ENCODE assay signal across 21 mouse cellular contexts in genomic region chr3:127023992-127024391, GRCm38 (mm10).
DNase-seq lines count a peak whose midpoint lies in the region; TF ChIP-seq lines count a peak whose summit lies in the region.
"Had no signal": no experiment of that assay in that cellular context is flagged by ENCODE, and none has a peak within 500 bp of the region (broad histone marks: within the 10 kb centered on the region; RNA-seq: fewer than 3 reads in every experiment).

No protein-coding gene starts in this region.

- 0 out of 4 replicates have a peak, but pooled peaks cover 0 to 1% of the 10 kb centered on the region in 2 experiments for H3K4me1 ChIP-seq in ES-E14 (ENCODE audit: control insufficient read depth in 2 of 2, insufficient read depth in 2 of 2, low read length in 2 of 2, poor library complexity in 1 of 2)
- H3K4me1 ChIP-seq in cortical plate, adult 2 months (ENCODE audit: control insufficient read depth, insufficient read depth, low read length), result peaks cover 9% of the 10 kb centered on the region; the same call in 1 of the 2 replicates

- no peak for DNase-seq in ES-E14 (ENCODE audit: low read depth, low spot score)
- peak; percentile 11 for DNase-seq in retina, postnatal 1 day
- DNase-seq in c-Kit-positive CD71-positive TER-119-positive erythroid progenitor cells, embryonic 14.5 days (ENCODE audit: low spot score), result no peak
- DNase-seq in frontal cortex, adult 2 months (ENCODE audit: extremely low spot score in 1 of 2, low spot score in 1 of 2), result no peak
- no peak for DNase-seq in cerebellum, adult 11 months
- DNase-seq: adrenal gland, adult 2 months; adrenal gland, postnatal 10 days; adrenal gland, postnatal 25 days; cerebellum, adult 11-12 months; cerebellum, adult 2 months; cerebellum, adult 9-10 months; cerebellum, postnatal 10 days; cerebellum, postnatal 25 days; embryo, embryonic 11 days; forebrain, postnatal 0 days had no signal

- no peaks in the 10 kb centered on the region for H3K36me3 ChIP-seq in ES-E14 (ENCODE audit: control insufficient read depth, insufficient read depth, low read length, poor library complexity, severe bottlenecking)
- H3K36me3 ChIP-seq: embryonic facial prominence, embryonic 15.5 days; forebrain, embryonic 10.5 days had no signal

- in situ Hi-C loops in ES-E14 (cut with MboI; ENCODE audit: low sequenced_read_pairs in 2 of 2, unreplicated experiment in 2 of 2), result no loop called here

- TF ChIP-seq CTCF in cortical plate, adult 2 months (IDR thresholded peaks at IDR 0.05; ENCODE audit: extremely low read depth, insufficient read depth, low read length), result no peak

- TF ChIP-seq POLR2A in cortical plate, adult 2 months (IDR thresholded peaks at IDR 0.05; ENCODE audit: extremely low read depth, insufficient read depth, low read length), result no peak

- no peak overlapping the region for H3K4me3 ChIP-seq in ES-E14 (ENCODE audit: insufficient read depth in 1 of 2, low read depth in 1 of 2, low read length in 2 of 2, poor library complexity in 1 of 2, severe bottlenecking in 1 of 2)
- no peak overlapping the region for H3K4me3 ChIP-seq in cortical plate, adult 2 months (ENCODE audit: insufficient read depth, low read length)
- H3K4me3 ChIP-seq: embryonic facial prominence, embryonic 13.5 days; embryonic facial prominence, embryonic 15.5 days; erythroblast, embryonic 14.5 days; forebrain, embryonic 10.5 days; forebrain, embryonic 12.5 days had no signal

- H3K9ac ChIP-seq in ES-E14 (ENCODE audit: insufficient read depth, low read depth, low read length, poor library complexity, severe bottlenecking), result no peak overlapping the region
- H3K9ac ChIP-seq: embryonic facial prominence, embryonic 13.5 days; embryonic facial prominence, embryonic 15.5 days; forebrain, embryonic 12.5 days; forebrain, postnatal 0 days had no signal

- H3K27ac ChIP-seq in ES-E14 (ENCODE audit: insufficient read depth, low read depth, low read length, poor library complexity, severe bottlenecking), result no peak overlapping the region
- 0 out of 2 replicates have a peak overlapping the region, but pooled peaks have one; percentile 23 for H3K27ac ChIP-seq in cortical plate, adult 2 months (ENCODE audit: insufficient read depth, low read length)
- H3K27ac ChIP-seq: embryonic facial prominence, embryonic 13.5 days; embryonic facial prominence, embryonic 15.5 days; forebrain, embryonic 10.5 days; forebrain, embryonic 12.5 days had no signal

- H3K9me3 ChIP-seq in ES-E14 (ENCODE audit: control insufficient read depth, insufficient read depth, low read depth, low read length), result no peaks in the 10 kb centered on the region
- H3K9me3 ChIP-seq: embryonic facial prominence, embryonic 13.5 days; embryonic facial prominence, embryonic 15.5 days; forebrain, embryonic 10.5 days; forebrain, embryonic 12.5 days had no signal

TF ChIP-seq in ES-E14, 5 proteins besides CTCF, POLR2A, EP300 and RAD21:
- TF ChIP-seq ZNF384 (IDR thresholded peaks at IDR 0.05; ENCODE audit: low read depth, low read length) (no peak), MAFK (IDR thresholded peaks at IDR 0.05; ENCODE audit: insufficient read depth, low read depth, low read length) (0 out of 2 replicates have a peak, but pooled peaks have one; percentile 15), CHD2 (IDR thresholded peaks at IDR 0.05; ENCODE audit: low read depth, low read length) (no peak), ZC3H11A (IDR thresholded peaks at IDR 0.05; ENCODE audit: borderline replicate concordance, low read depth, low read length) (no peak), HCFC1 (IDR thresholded peaks at IDR 0.05; ENCODE audit: borderline replicate concordance, insufficient read depth, low read length) (no peak)
